Mouse (Mus musculus) liver, embryonic 14.5 days (tissue): ENCODE results near the gene Lipm.

Source experiments
- CTCF ChIP-seq: IDR thresholded peaks from 2 replicates; pipeline ENCODE4 v1.5.1; 2016; ENCODE audit warnings: antibody characterized with exemption, low read depth, control low read depth
- EP300 ChIP-seq: IDR thresholded peaks from 2 replicates; pipeline ENCODE4 v1.6.1; 2016; ENCODE audit warnings: antibody characterized with exemption, low read depth

- TF ChIP-seq CTCF (no peak), EP300 (no peak)
Measured at GRCm38 (mm10) chr19:34148421-34148820, 47.7 kb downstream of the Lipm start.
